Mouse (Mus musculus) forebrain, postnatal 0 days (tissue): ENCODE results near the gene Syt8. TPM values are rescaled to one million over a fixed set of nuclear protein-coding genes. Genes with fewer than 3 reads are reported as not detected.

Source experiments
- ATAC-seq: fragments of 200-750 bp; cut with Nextera tagmentation; 2 replicates; pipeline ENCODE4 v1.8.0; 2017; ENCODE audit warnings: mild to moderate bottlenecking, moderate library complexity
- DNase-seq: peaks from one replicate; pipeline ENCODE4 v3.0.0-alpha.2; 2015
- H3K27ac ChIP-seq: fragments of 300-500 bp; sonication (generic); 2 replicates; pipeline ENCODE4 v1.5.1; 2014; ENCODE audit warnings: low read depth, mild to moderate bottlenecking, antibody characterized with exemption, low read length, moderate library complexity, mixed read lengths
- H3K27me3 ChIP-seq: fragments of 300-500 bp; sonication (generic); 2 replicates; pipeline ENCODE4 v1.6.1; 2014; ENCODE audit warnings: mild to moderate bottlenecking, low read length, mixed read lengths; ENCODE audit not compliant: insufficient read depth
- H3K36me3 ChIP-seq: fragments of 300-500 bp; sonication (generic); 2 replicates; pipeline ENCODE4 v1.6.1; 2014; ENCODE audit warnings: mild to moderate bottlenecking, moderate library complexity; ENCODE audit not compliant: insufficient read depth
- H3K4me1 ChIP-seq: fragments of 300-500 bp; sonication (generic); 2 replicates; pipeline ENCODE4 v1.6.1; 2014; ENCODE audit warnings: antibody characterized with exemption; ENCODE audit not compliant: insufficient read depth
- H3K4me2 ChIP-seq: fragments of 300-500 bp; sonication (generic); 2 replicates; pipeline ENCODE4 v1.6.1; 2014; ENCODE audit warnings: low read depth, mild to moderate bottlenecking, moderate library complexity
- H3K4me3 ChIP-seq: fragments of 300-500 bp; sonication (generic); 2 replicates; pipeline ENCODE4 v1.5.1; 2014; ENCODE audit warnings: low read depth, low read length, mixed read lengths
- H3K9ac ChIP-seq: fragments of 300-500 bp; sonication (generic); 2 replicates; pipeline ENCODE4 v1.6.1; 2014; ENCODE audit warnings: mild to moderate bottlenecking
- H3K9me3 ChIP-seq: fragments of 300-500 bp; sonication (generic); 2 replicates; pipeline ENCODE4 v1.6.1; 2016; ENCODE audit warnings: low read length
- CTCF ChIP-seq: sonication (generic); IDR thresholded peaks from 2 replicates; pipeline ENCODE4 v1.5.1; 2016; ENCODE audit warnings: antibody characterized with exemption, control low read depth, low read depth
- WGBS: fragments of 180-500 bp; shearing (Covaris S2); extraction: QIAGEN DNeasy Blood & Tissue Kit; methylation state at CpG from one replicate; pipeline ENCODE4 v1.1.7; 2014; 5-methylcytosine and 5-hydroxymethylcytosine counted together
- polyA plus RNA-seq: library from polyadenylated mRNA; unstranded; fragments of >200 nt; fragmentation: Nextera tagmentation; extraction: Ambion mirVana; gene quantifications from 2 replicates; pipeline ENCODE4 v1.2.1, GENCODE M21; 2015
- total RNA-seq: library from RNA; depleted of rRNA; stranded (reverse); fragments of >200 nt; gene quantifications from 2 replicates; pipeline ENCODE4 v1.2.3, GENCODE M21; 2014

Gene Syt8
- total and polyA plus RNA-seq, 2 experiments from 2014 or later, result not detected

GRCm38 (mm10) chr7:142445324-142445723 lies 10.7 kb downstream of the Syt8 start:
- WGBS, result 91% methylated on average over 6 of the region's 6 CpGs
- H3K36me3 ChIP-seq, result no peaks in the 10 kb centered on the region
- no peak overlapping the region for H3K9ac ChIP-seq
- DNase-seq, result no peak
- no peaks in the 10 kb centered on the region for H3K27me3 ChIP-seq
- no peak overlapping the region for H3K4me3 ChIP-seq
- no peaks in the 10 kb centered on the region for H3K9me3 ChIP-seq
- H3K27ac ChIP-seq, result no peak overlapping the region
- no peak for ATAC-seq
- TF ChIP-seq CTCF, result no peak
- H3K4me2 ChIP-seq, result no peak overlapping the region
- H3K4me1 ChIP-seq, result no peaks in the 10 kb centered on the region

GRCm38 (mm10) chr7:142446264-142446663 lies 11.6 kb downstream of the Syt8 start:
- Histone ChIP-seq H3K4me3 (no peak overlapping the region), H3K9me3 (no peaks in the 10 kb centered on the region), H3K27ac (no peak overlapping the region), H3K9ac (no peak overlapping the region), H3K4me1 (no peaks in the 10 kb centered on the region), H3K27me3 (no peaks in the 10 kb centered on the region), H3K36me3 (no peaks in the 10 kb centered on the region), H3K4me2 (no peak overlapping the region)
- WGBS, result 86% methylated on average over 4 of the region's 4 CpGs
- DNase-seq, result no peak
- no peak for TF ChIP-seq CTCF
- no peak for ATAC-seq

GRCm38 (mm10) chr7:142449038-142449617 lies 14.5 kb downstream of the Syt8 start:
- H3K4me1 ChIP-seq, result no peaks in the 10 kb centered on the region
- H3K4me3 ChIP-seq, result no peak overlapping the region
- TF ChIP-seq CTCF, result no peak
- H3K9me3 ChIP-seq, result no peaks in the 10 kb centered on the region
- no peaks in the 10 kb centered on the region for H3K36me3 ChIP-seq
- no peak overlapping the region for H3K9ac ChIP-seq
- H3K27me3 ChIP-seq, result no peaks in the 10 kb centered on the region
- no peak overlapping the region for H3K27ac ChIP-seq
- WGBS, result 71% methylated on average over 6 of the region's 6 CpGs
- no peak overlapping the region for H3K4me2 ChIP-seq
- ATAC-seq (no peak), DNase-seq (no peak)

GRCm38 (mm10) chr7:142454706-142455105 lies 20.1 kb downstream of the Syt8 start:
- Histone ChIP-seq H3K36me3 (no peaks in the 10 kb centered on the region), H3K9ac (no peak overlapping the region), H3K4me3 (no peak overlapping the region), H3K27ac (no peak overlapping the region; the same call in 1 of the 2 replicates), H3K4me2 (no peak overlapping the region), H3K4me1 (peaks cover 13% of the 10 kb centered on the region; the same call in 1 of the 2 replicates), H3K9me3 (no peaks in the 10 kb centered on the region), H3K27me3 (no peaks in the 10 kb centered on the region)
- no peak for TF ChIP-seq CTCF
- DNase-seq (no peak), ATAC-seq (no peak)
- 30% methylated on average over 1 of the region's 1 CpGs for WGBS

- DNase-seq (no peak), ATAC-seq (no peak)
- Histone ChIP-seq H3K27me3 (no peaks in the 10 kb centered on the region), H3K4me1 (peaks cover 13% of the 10 kb centered on the region; the same call in 1 of the 2 replicates), H3K4me3 (no peak overlapping the region), H3K36me3 (no peaks in the 10 kb centered on the region), H3K9ac (no peak overlapping the region), H3K9me3 (no peaks in the 10 kb centered on the region), H3K4me2 (no peak overlapping the region), H3K27ac (no peak overlapping the region)
- no peak for TF ChIP-seq CTCF
- WGBS, result 50% methylated on average over 2 of the region's 2 CpGs
Measured at GRCm38 (mm10) chr7:142455251-142455650, 20.6 kb downstream of the Syt8 start.

- no peak for DNase-seq
- Histone ChIP-seq H3K4me1 (peaks cover 13% of the 10 kb centered on the region; the same call in 1 of the 2 replicates), H3K9ac (no peak overlapping the region), H3K36me3 (no peaks in the 10 kb centered on the region), H3K4me2 (no peak overlapping the region), H3K9me3 (no peaks in the 10 kb centered on the region), H3K27me3 (no peaks in the 10 kb centered on the region), H3K27ac (peak overlapping the region; percentile 85), H3K4me3 (no peak overlapping the region)
- WGBS, result 66% methylated on average over 3 of the region's 3 CpGs
- no peak for TF ChIP-seq CTCF
- no peak for ATAC-seq
Measured at GRCm38 (mm10) chr7:142456806-142457205, 22.2 kb downstream of the Syt8 start.

GRCm38 (mm10) chr7:142457227-142457811 lies 22.7 kb downstream of the Syt8 start:
- Histone ChIP-seq H3K36me3 (no peaks in the 10 kb centered on the region), H3K4me3 (no peak overlapping the region), H3K27ac (peak overlapping the region; percentile 85), H3K4me1 (peaks cover 13% of the 10 kb centered on the region; the same call in 1 of the 2 replicates), H3K4me2 (no peak overlapping the region), H3K9me3 (no peaks in the 10 kb centered on the region), H3K9ac (no peak overlapping the region), H3K27me3 (no peaks in the 10 kb centered on the region)
- peak; percentile 92 for ATAC-seq
- DNase-seq, result peak; percentile 80
- WGBS, result 10% methylated on average over 3 of the region's 3 CpGs
- TF ChIP-seq CTCF, result peak; percentile 60
